ENCODE assay signal across 9 mouse cellular contexts in genomic region chr12:73585241-73585801, GRCm38 (mm10). TPM values are rescaled to one million over a fixed set of nuclear protein-coding genes. Genes with fewer than 3 reads are reported as not detected.
DNase-seq lines count a peak whose midpoint lies in the region; ATAC-seq and TF ChIP-seq lines count a peak whose summit lies in the region.
"Had no signal": no experiment of that assay in that cellular context is flagged by ENCODE, and none has a peak within 500 bp of the region (broad histone marks: within the 10 kb centered on the region; RNA-seq: fewer than 3 reads in every experiment).

No protein-coding gene starts in this region.

- peak overlapping the region; percentile 87 for H3K4me3 ChIP-seq in heart, adult 2 months
- peak overlapping the region in 2 of 3 experiments; percentile 54 to 65 for H3K4me3 ChIP-seq in CH12.LX (replicated peaks in 1 of 3; ENCODE audit: low read depth in 2 of 3, low read length in 2 of 3, poor library complexity in 1 of 3)
- H3K4me3 ChIP-seq in forebrain, postnatal 0 days (ENCODE audit: low read depth, low read length), result peak overlapping the region; percentile 70

- TF ChIP-seq EP300 in heart, adult 2 months (IDR thresholded peaks at IDR 0.05; ENCODE audit: insufficient read depth, low read depth, low read length), result no peak
- no peak for TF ChIP-seq EP300 in CH12.LX (IDR thresholded peaks at IDR 0.05; ENCODE audit: low read length)

- H3K36me3 ChIP-seq in heart, adult 2 months (ENCODE audit: control insufficient read depth, insufficient read depth, low read length), result peaks cover 7% of the 10 kb centered on the region; the same call in 1 of the 2 replicates
- no peaks in the 10 kb centered on the region for H3K36me3 ChIP-seq in CH12.LX (replicated peaks in 1 of 2; ENCODE audit: control insufficient read depth in 1 of 2, insufficient read depth in 1 of 2, low read length in 1 of 2)
- H3K36me3 ChIP-seq in forebrain, postnatal 0 days (ENCODE audit: insufficient read depth), result no peaks in the 10 kb centered on the region
- H3K36me3 ChIP-seq: G1E had no signal

- no peak for TF ChIP-seq POLR2A in heart, adult 2 months (IDR thresholded peaks at IDR 0.05; ENCODE audit: insufficient read depth, low read depth, low read length)
- no peak for TF ChIP-seq POLR2A in CH12.LX (IDR thresholded peaks at IDR 0.05; ENCODE audit: low read depth, low read length)

- H3K4me2 ChIP-seq in CH12.LX (ENCODE audit: insufficient read depth, low read depth, poor library complexity, severe bottlenecking), result peak overlapping the region; percentile 46
- H3K4me2 ChIP-seq in forebrain, postnatal 0 days (ENCODE audit: low read depth), result peak overlapping the region; percentile 95

- H3K9ac ChIP-seq in heart, adult 2 months (ENCODE audit: low read depth, low read length), result peak overlapping the region; percentile 84
- no peak overlapping the region; the same call in 1 of the 2 replicates for H3K9ac ChIP-seq in CH12.LX (ENCODE audit: insufficient read depth, low read depth)
- peak overlapping the region; percentile 66 for H3K9ac ChIP-seq in forebrain, postnatal 0 days

- peak; percentile 29 to 47 for DNase-seq in heart, adult 2 months
- DNase-seq in heart, adult 8-10 months (ENCODE audit: low spot score), result no peak
- no peak for DNase-seq in CH12.LX (ENCODE audit: extremely low read depth)
- DNase-seq in forebrain, postnatal 0 days, result no peak
- DNase-seq in kidney, postnatal 4 days, result peak; percentile 29 to 50
- DNase-seq in naive thymus-derived CD4-positive, alpha-beta T cell, adult 2 months (ENCODE audit: low read depth), result peak; percentile 49
- DNase-seq in frontal cortex, postnatal 36 days (ENCODE audit: low spot score in 2 of 2), result no peak
- DNase-seq in layer of hippocampus, adult 9-11 months, result no peak

- peaks cover 2% of the 10 kb centered on the region; the same call in 1 of the 2 replicates for H3K27me3 ChIP-seq in heart, adult 2 months (ENCODE audit: control insufficient read depth, insufficient read depth, low read length)
- H3K27me3 ChIP-seq in CH12.LX (replicated peaks), result peaks cover 23% of the 10 kb centered on the region
- H3K27me3 ChIP-seq in forebrain, postnatal 0 days (ENCODE audit: insufficient read depth, low read length), result no peaks in the 10 kb centered on the region; the same call in 1 of the 2 replicates

- 1% methylated on average over 33 of the region's 33 CpGs for WGBS in heart, adult 2 months
- WGBS in forebrain, postnatal 0 days, result 2% methylated on average over 33 of the region's 33 CpGs

- H3K9me3 ChIP-seq in CH12.LX (replicated peaks; ENCODE audit: low read length), result no peaks in the 10 kb centered on the region
- no peaks in the 10 kb centered on the region for H3K9me3 ChIP-seq in forebrain, postnatal 0 days (ENCODE audit: low read length)

- peak overlapping the region; percentile 97 for H3K27ac ChIP-seq in heart, adult 2 months
- H3K27ac ChIP-seq in CH12.LX (ENCODE audit: insufficient read depth, low read depth), result no peak overlapping the region
- no peak overlapping the region for H3K27ac ChIP-seq in forebrain, postnatal 0 days (ENCODE audit: low read depth, low read length)

- H3K79me2 ChIP-seq in heart, adult 2 months (replicated peaks; ENCODE audit: control insufficient read depth, insufficient read depth, low read length), result peaks cover 2% of the 10 kb centered on the region; the same call in 1 of the 2 replicates
- H3K79me2 ChIP-seq in CH12.LX (replicated peaks; ENCODE audit: control insufficient read depth, extremely low read depth, insufficient read depth, poor library complexity, severe bottlenecking), result no peaks in the 10 kb centered on the region

- H3K4me1 ChIP-seq in heart, adult 2 months (ENCODE audit: control insufficient read depth, insufficient read depth, low read length), result peaks cover 4% of the 10 kb centered on the region
- peaks cover 7 to 18% of the 10 kb centered on the region in 2 experiments for H3K4me1 ChIP-seq in CH12.LX (ENCODE audit: control insufficient read depth in 1 of 2, insufficient read depth in 2 of 2)
- peaks cover 7% of the 10 kb centered on the region; the same call in 1 of the 2 replicates for H3K4me1 ChIP-seq in forebrain, postnatal 0 days (ENCODE audit: insufficient read depth)

- in situ Hi-C loops in CH12.LX (cut with MboI; ENCODE audit: low pct_ligation_motif_present, low pct_unique_long_range_greater_than_20kb, low sequenced_read_pairs), result no loop called here

- no peak for TF ChIP-seq RAD21 in CH12.LX (IDR thresholded peaks at IDR 0.05; ENCODE audit: low read depth, low read length)

- TF ChIP-seq CTCF in heart, adult 2 months (IDR thresholded peaks at IDR 0.05), result no peak
- TF ChIP-seq CTCF in CH12.LX (conservative IDR thresholded peaks at IDR 0.05 in 1 of 2, IDR thresholded peaks at IDR 0.05 in 1 of 2; ENCODE audit: low read depth in 2 of 2, low read length in 2 of 2), result no peak
- TF ChIP-seq CTCF in forebrain, postnatal 0 days (IDR thresholded peaks at IDR 0.05; ENCODE audit: low read depth), result no peak

- ATAC-seq in forebrain, postnatal 0 days, result peak; percentile 4; the same call in 1 of the 2 replicates

- intact Hi-C loops in heart, adult 2 months (cut with DNase I), result loop anchor here (2.0 kb wide), 1 partner anchor 101 kb away; no protein-coding TSS in a partner anchor

- dilution Hi-C loops in CH12.LX (cut with MboI; ENCODE audit: extremely low pct_ligation_motif_present, extremely low pct_unique_long_range_greater_than_20kb, low sequenced_read_pairs), result no loop called here

TF ChIP-seq in CH12.LX, 34 proteins besides CTCF, POLR2A, EP300 and RAD21:
- TF ChIP-seq KAT2A (IDR thresholded peaks at IDR 0.05; ENCODE audit: insufficient replicate concordance, low read length) (no peak), BHLHE40 (IDR thresholded peaks at IDR 0.05; ENCODE audit: low read depth, low read length) (no peak), USF2 (conservative IDR thresholded peaks at IDR 0.05; ENCODE audit: low read depth, low read length) (no peak), RCOR1 (conservative IDR thresholded peaks at IDR 0.05; ENCODE audit: low read depth, low read length) (no peak), JUN (IDR thresholded peaks at IDR 0.05; ENCODE audit: insufficient read depth, low read depth, low read length) (no peak), IRF4 (IDR thresholded peaks at IDR 0.05; ENCODE audit: low read depth, low read length) (no peak), UBTF (IDR thresholded peaks at IDR 0.05; ENCODE audit: low read depth, low read length) (no peak), TCF12 (IDR thresholded peaks at IDR 0.05; ENCODE audit: low read depth, low read length) (no peak), NRF1 (IDR thresholded peaks at IDR 0.05; ENCODE audit: low read depth, low read length) (no peak), JUND (conservative IDR thresholded peaks at IDR 0.05; ENCODE audit: low read depth, low read length) (no peak), NELFE (IDR thresholded peaks at IDR 0.05; ENCODE audit: low read depth, low read length) (no peak), POLR2AphosphoS2 (IDR thresholded peaks at IDR 0.05; ENCODE audit: low read depth, low read length) (no peak), ZMIZ1 (IDR thresholded peaks at IDR 0.05; ENCODE audit: low read depth, low read length) (no peak), E2F4 (IDR thresholded peaks at IDR 0.05; ENCODE audit: insufficient replicate concordance, low read depth, low read length) (no peak), TBP (conservative IDR thresholded peaks at IDR 0.05; ENCODE audit: low read depth, low read length) (no peak), PAX5 (IDR thresholded peaks at IDR 0.05; ENCODE audit: low read length) (no peak), HCFC1 (IDR thresholded peaks at IDR 0.05; ENCODE audit: low read depth, low read length) (no peak), ETS1 (conservative IDR thresholded peaks at IDR 0.05; ENCODE audit: low read depth, low read length) (no peak)

RNA-seq across cellular contexts. Expression of gene Prkch, which starts 0.7 kb away (rescaled TPM):
- total RNA-seq in heart, adult 2 months (2021), result 10 to 100 TPM; 16.6 to 17.5 TPM
- polyA plus RNA-seq in heart, adult 2 months (2012; rRNA removed), result 9.7 and 13.3 TPM in 2 replicates
- total RNA-seq in heart, adult 8-10 months (2022), result 10 to 100 TPM; 14.1 to 19.8 (median 15.4) TPM
- total RNA-seq in CH12.LX (2012; rRNA removed), result 0.55 and 0.76 TPM in 2 replicates
- total RNA-seq in CH12.LX (2014; rRNA removed), result 1.8 and 2.2 TPM in 2 replicates
- 2.3 and 2.4 TPM in 2 replicates for polyA plus RNA-seq in CH12.LX (2012; ENCODE audit: insufficient read length, low read depth)
- total RNA-seq in forebrain, postnatal 0 days (2014; rRNA removed), result 15.1 and 16.7 TPM in 2 replicates
- polyA plus RNA-seq in forebrain, postnatal 0 days (2015; fragmentation: Nextera tagmentation; extraction: Ambion mirVana), result 8.4 and 10.4 TPM in 2 replicates
- polyA plus RNA-seq: G1E had no signal

RNA-seq across cellular contexts. Expression of gene Tmem30b, which starts 39.1 kb away (rescaled TPM):
- total RNA-seq in heart, adult 2 months (2021), result under 1 TPM; 0.18 TPM
- polyA plus RNA-seq in heart, adult 2 months (2012; rRNA removed), result 0.12 and 0.64 TPM in 2 replicates
- total RNA-seq in heart, adult 8-10 months (2022), result under 1 TPM; 0.27 to 0.53 (median 0.42) TPM
- total RNA-seq in CH12.LX (2012; rRNA removed), result not detected in 2 replicates
- not detected in 2 replicates for total RNA-seq in CH12.LX (2014; rRNA removed)
- not detected in 2 replicates for polyA plus RNA-seq in CH12.LX (2012; ENCODE audit: insufficient read length, low read depth)
- 0.23 and 0.43 TPM in 2 replicates for total RNA-seq in forebrain, postnatal 0 days (2014; rRNA removed)
- 0.23 and 0.34 TPM in 2 replicates for polyA plus RNA-seq in forebrain, postnatal 0 days (2015; fragmentation: Nextera tagmentation; extraction: Ambion mirVana)
- polyA plus RNA-seq: G1E had no signal

Comparison
In these comparisons a context has a peak if more than half of its experiments do, and no peak if none do; other contexts are left out.
1. DNase-seq: peak in heart, adult 2 months (2 of 2), kidney, postnatal 4 days (2 of 2) and naive thymus-derived CD4-positive, alpha-beta T cell, adult 2 months (single experiment); none in heart, adult 8-10 months (single experiment), CH12.LX (single experiment), forebrain, postnatal 0 days (single experiment), frontal cortex, postnatal 36 days (0 of 2) and layer of hippocampus, adult 9-11 months (single experiment).
2. Peak in every context shown above with its lines, with median percentiles within 50 percentile points of each other: H3K4me3 ChIP-seq.